Mouse (Mus musculus) kidney, adult 11 months (tissue): ENCODE measurements around the gene Slc12a8.

Experiments used
- DNase-seq: peaks from one replicate; pipeline ENCODE4 v3.0.0; 2022

Gene Slc12a8

DNA sequence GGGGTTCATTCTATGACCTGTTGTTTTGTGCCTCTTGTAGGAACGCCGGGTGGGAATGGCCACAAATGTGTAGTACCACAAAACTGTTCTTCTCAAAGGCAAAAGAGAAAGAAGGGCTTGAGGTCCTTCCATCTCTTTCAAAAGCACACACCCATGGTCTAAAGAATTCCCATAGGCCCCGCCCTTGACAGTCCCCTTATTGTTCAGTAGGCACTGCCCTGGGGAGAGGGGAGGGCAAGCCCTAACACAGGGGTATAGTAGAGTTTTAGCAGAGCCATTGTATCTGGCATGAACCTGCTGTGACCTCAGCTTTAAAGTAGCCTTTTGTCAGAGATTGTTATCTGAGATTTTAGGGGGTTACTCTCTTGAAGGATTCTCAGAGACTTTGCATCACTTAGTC is 98.9 kb downstream of the Slc12a8 start:
- no peak for DNase-seq

DNA sequence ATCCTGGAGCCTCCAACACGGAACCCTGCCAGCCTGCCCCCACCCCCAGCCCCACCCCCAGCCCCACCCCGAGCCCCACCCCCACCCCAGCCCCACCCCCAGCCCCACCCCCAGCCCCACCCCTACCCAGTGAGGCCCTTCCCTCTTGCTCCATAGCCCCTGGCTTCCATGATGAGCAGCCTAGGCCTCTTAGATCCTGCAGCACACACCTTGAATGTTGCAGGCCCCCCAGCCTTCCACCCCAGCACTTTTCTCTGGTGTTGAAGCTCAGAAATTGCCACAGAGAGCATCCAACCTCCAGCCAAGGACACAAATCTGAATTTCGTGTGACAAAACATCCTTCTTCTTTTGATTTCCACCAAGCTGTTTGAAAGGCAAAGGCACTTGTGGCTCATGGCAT is 104.7 kb downstream of the Slc12a8 start:
- DNase-seq: no peak

DNA sequence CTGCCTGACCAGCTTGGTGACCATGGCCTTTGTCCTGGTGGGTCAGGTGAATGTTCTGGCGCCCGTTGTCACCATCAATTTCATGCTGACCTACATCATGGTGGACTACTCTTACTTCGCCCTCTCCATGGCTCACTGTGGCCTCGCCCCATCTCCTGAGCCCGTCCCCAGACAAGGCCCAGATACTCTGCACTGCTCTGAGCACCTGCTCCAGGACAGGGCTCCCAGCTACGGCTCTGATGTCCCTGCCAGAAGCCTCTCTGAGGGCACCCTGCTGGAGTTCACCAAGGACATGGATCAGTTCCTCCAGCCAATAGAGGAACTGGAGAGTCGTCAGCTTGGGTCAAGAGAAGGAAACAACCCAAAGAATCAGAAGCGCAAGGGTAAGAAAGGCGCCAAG is 107.5 kb downstream of the Slc12a8 start:
- no peak for DNase-seq

DNA sequence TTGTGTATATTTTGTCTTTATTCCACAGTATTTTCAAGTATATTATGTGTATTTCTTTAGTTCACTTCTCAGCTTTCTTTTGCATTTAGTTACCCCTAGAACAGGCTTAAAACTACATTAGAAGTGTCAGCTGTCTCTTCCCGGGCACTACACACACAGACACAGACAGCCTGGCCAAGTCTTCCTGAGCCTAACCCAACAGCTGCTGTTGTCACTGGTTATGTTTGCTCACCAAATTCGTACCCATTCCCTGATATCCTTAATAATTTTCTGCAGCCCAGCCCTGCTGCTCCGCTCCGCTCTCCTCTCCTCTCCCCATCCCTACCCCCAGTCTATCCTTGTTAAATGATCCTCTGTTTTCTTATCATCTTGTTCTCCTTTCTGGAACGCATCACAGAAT is 112.4 kb downstream of the Slc12a8 start:
- DNase-seq: no peak

DNA sequence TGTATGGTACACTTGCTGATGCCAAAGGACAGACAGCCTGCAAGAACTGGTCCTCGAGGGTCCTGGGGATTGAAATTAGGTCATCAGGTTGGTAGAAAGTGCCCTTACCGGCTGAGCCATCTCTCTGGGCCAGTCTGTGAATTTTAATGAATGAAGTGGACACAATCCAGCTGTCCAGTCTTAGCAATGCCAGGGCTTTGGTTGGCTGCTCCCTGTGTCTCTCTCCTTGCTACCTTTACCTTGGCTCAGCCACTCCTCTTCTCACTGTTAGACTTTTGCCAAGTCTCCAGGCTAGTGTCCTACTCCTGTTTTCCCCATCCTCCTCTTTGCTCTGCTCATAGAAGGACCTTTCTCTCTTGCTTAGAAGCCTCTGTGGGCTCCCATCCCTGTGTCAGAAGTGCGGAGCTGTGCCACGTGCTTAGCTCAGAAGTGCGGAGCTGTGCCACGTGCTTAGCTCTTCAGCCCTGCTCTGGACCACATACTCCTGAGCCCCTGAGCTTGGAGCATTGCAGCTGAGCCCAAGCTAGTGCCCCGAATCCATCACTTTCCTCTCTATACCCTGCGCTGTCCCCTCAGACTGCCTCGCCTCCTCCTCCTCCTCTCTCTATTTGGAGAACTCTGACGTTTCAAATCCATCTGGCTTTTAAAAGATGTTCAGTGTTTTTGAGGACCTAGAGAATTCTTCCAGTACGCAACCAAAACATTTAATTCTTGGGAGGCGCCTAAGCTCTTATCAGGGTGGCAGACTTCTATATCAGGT is 118.9 kb downstream of the Slc12a8 start:
- no peak for DNase-seq

DNA sequence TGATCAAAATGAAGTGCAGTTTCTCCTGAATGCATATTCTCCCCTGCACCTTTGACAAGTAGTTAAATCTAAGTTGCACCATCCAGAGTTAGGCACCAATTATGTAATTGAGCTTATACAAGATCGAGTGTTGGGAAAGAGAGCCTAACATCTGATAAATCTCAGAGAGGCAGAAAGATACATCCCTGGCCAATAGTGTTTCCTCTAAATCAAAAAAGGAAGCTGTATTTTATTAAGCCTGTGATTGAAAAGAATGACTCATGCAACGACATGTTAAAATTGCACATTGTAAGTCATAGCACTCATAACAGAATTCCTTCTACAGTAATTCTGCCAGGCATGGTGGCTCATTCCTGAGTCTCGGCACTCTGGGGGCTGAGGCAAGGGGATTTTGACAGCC is 124.7 kb downstream of the Slc12a8 start:
- DNase-seq: no peak

DNA sequence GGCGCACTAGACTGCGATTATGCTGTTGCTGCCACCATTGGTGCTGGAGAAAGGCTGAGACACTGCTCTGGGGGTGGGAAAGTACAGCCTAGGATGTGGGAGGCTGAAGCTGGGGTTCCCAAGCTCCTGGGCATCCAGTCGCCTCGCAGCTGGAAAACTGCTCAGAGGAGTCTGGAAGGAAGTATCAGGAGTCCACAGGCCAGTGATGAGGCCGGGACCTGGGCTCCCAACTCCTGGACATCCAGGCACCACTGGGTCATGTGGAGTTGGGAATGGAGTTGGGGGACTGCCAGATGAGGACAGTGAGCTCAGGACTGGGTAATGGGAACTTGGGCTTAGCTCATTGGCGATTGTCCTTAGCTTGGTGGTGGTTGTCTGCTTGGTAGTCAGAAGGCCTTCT is 136.0 kb downstream of the Slc12a8 start:
- DNase-seq: no peak

DNA sequence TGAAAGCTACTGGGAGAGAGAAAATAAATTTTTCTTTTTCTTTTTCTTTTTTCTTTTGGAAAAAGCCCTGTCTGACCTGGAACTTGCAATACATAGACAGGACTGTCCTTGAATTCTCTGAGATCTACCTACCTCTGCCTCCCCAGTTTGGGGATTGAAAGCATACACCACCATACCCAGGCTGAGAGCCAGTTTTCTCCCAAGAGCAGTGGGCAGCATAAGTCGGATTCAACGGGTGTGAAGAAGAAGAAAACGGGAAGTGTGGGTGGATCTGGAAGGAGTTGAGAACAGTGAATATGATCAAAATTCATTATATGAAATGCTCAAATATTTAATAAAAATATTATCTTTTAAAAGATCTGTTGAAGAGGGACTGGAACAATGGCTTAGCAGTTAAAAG is 138.3 kb downstream of the Slc12a8 start:
- DNase-seq: no peak

DNA sequence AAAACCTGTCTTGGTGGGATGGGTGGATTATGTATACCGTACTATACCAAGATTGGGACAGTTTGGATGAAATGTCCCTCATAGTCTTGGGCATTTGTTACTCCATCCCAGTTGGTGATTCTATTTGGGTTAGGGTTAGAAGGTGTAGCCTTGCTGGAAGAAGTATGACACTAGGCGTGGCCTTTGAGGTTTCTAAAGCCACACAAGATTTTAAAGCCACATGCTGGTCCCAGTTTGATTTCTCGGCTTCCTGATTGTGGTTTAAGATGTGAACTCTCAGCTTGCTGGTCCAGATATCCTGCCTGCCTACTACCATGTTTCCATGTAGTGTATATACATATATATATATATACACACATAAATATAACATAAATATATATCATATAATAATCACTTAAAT is 140.1 kb downstream of the Slc12a8 start:
- DNase-seq: no peak

DNA sequence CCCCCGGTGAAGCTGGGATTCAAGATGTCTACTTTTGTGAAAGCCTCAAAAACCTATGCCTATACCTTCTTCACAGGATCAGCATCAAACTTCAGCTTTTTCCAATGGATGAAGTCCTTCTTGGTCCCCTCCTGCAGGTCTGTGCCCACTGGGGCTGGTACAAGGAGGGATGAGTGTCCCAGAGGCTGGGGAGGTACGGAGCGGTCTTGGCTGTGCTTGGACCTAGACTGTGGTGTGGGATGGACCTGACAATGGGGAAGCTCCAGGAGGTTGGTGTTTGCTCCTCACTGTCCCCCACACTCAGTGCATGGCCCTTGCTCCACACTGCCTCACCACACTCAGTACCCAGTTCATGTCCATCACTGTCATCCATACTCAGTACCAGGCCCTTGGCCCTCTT is 141.0 kb downstream of the Slc12a8 start:
- DNase-seq: no peak

DNA sequence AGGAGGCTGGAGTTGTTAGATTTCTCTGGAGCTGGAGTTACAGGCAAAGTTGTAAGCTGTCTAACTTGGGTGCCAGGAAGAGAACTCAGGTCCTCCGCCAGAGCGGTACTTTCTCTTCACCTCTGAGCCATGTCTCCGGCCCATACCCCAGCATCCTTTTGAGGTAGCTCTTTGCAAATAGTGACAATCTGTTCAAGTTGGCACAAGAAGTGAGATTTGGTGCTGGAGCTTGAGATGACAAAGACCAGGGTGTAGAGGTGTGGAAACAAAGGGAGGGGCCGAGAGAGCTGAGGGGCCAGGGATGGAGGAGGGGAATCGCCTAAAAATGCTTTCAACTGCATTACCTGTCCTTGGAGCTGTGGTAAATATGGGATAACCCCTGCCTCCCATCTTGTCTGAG is 142.4 kb downstream of the Slc12a8 start:
- no peak for DNase-seq

DNA sequence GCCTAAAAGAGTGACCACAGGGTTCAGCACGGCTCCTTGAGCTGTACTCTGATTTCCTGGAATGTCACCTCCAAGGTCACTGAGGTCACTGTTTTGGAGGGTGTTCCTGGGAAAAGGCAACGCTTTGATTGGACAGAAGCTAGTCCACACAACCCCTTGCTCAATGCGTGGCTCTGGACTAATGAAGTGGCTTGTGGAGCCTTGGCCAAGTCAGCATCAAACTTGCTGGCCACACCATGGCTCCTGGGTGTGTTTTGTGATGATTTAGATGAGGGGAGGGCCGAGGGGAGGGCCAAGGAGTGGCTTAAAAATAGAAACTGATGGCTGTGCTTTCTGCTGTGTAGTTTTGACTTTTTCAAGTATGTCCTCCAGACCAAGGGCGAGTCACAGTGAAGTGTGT is 143.0 kb downstream of the Slc12a8 start:
- peak; percentile 81 for DNase-seq

DNA sequence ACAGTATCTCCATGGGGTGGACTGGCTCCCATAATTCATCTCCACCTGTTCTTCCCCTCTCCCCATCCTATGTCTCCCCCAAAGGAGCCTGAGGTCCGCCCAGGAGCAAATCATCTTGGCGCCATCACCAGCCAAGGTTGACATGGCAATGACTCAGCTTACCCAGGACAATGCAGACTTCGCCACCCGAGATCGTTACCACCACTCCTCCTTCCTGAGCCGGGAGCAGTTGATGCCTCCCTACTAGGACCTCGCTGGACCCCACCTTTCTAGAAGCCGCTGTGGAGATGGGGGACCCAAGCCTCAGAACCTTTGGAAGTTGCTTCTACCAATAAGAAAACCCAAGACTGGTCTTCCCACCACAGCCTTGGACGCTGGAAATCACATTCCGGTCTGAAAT is 145.7 kb downstream of the Slc12a8 start:
- no peak for DNase-seq

DNA sequence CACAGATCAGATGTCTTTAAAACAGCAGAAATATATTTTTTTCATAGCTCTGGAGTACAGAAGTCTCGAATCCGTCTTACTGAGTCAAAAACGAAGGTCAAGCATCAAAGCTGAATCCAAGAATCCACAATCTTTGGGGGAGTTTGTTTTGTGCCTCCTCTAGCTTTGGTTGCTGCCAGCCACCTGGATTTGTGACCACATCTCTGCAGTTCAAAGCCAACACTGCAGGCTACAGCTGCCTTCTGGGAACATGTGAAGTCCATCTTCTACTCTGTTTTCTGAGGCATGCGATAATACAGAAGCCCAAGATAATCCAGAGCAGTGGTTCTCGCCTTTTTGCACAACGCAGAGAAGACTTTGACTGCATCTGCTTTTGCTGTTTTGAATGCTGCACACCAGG is 149.1 kb downstream of the Slc12a8 start:
- no peak for DNase-seq

DNA sequence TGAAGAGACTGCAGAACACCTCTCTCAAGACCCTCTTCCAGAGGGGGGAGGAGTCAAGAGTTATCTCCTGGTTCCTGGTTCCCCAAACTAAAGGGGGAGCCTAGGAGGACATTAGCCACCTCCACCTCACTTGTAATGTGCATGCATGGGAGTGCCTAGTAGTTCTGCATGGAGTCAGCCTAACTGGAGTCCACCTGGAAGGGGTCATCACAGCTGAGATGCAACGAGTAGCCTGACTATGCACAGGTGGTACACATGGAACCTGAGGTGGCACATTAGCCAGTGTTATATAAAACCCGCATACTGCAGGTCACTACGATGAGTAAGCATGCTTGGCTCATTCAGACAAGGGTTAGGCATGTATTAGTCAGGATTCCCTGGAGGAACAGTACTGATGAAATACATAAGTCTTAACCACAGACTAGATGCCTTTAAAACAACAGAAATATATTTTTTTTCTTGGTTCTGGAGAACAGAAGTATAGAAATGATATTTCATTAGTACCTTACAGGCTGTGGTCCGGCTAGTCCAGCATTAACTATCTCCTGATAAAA is 149.9 kb downstream of the Slc12a8 start:
- no peak for DNase-seq

DNA sequence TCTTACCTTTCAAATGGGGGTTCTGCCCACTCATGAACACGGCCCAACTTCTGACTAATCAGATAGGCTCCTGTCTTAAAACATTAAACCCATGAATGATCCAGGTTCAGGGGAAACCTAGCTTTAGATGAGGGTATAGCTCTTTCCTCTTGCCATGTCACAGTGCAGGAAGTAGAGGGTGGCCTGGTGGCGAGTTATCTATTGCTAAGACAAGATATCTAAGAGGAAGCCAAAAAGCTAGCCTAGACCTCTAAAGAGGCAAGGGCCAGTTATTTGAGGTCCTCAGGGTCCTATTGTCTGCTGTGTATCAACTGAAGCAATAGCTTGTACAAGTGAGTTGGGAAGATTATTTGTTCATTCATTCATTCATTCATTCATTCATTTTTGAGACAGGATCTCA is 151.3 kb downstream of the Slc12a8 start:
- no peak for DNase-seq

DNA sequence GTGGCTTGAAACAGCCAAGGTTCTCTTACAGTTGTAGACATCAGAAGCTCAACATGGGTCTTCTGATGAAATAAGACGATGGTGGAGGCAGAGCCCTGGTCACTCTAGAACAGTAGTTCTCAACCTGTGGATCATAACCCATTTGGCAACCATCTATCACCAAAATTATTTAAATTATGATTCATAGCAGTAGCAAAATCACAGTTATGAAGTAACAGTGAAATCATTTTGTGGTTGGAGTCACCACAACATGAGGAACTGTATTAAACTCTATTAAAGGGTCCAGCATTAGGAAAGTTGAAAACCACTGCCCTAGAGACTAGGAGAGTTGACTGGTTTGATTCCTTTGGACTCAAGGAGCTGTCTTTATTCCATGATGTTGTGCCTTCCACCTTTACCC is 151.9 kb downstream of the Slc12a8 start:
- no peak for DNase-seq

DNA sequence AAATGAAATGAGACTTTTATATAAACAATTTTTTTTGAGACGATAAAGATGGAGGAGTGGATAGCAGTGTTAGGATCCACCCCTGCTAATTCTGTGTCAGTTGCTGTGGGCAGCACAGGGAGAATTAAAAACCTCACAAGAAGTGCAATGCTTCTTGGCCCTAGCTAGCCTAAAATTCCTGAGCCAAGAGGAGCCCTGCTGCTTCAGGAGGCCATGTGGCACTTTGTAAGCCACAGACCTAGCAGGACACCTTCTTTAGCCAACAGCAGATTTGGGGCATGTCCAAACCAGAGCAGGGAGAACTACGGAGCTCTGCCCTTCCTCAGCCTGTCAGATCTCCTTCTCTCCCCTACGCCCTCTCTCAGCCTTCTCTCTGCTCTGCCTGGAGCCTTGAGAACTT is 153.2 kb downstream of the Slc12a8 start:
- no peak for DNase-seq

DNA sequence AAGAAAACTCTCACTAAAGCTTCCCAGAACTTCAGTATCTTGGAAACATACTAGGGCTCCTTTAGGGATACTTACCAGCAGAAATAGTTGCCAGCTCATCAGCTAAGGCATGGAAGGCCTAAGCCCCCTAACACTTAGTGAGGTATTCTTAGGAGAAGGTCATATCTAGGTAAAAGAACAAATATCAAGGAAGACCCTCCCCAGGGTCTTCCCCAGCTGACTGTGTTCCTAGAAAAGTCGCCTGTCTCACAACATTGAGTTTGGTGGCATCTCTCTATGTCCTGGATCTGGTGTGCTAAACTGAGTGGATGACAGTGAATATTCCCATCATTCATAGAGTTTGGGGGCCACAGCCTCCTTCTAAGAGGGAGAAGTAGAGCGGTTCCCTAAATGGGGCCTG is 153.8 kb downstream of the Slc12a8 start:
- DNase-seq: no peak

DNA sequence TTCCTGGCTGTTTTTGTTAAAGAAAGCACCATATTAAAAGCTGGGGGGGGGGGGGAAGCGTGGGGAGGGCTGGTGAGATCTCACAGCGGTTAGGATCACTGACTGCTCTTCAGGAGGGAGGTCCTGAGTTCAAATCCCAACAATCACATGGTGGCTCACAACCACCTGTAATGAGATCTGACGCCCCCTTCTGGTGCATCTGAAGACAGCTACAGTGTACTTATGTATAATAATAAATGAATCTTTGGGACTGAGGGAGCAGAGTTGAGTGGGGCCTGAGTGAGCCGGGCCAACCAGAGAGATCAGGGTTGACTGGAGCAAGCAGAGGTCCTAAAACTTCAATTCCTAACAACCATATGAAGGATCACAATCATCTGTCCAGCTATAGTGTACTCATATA is 155.1 kb downstream of the Slc12a8 start:
- no peak for DNase-seq

DNA sequence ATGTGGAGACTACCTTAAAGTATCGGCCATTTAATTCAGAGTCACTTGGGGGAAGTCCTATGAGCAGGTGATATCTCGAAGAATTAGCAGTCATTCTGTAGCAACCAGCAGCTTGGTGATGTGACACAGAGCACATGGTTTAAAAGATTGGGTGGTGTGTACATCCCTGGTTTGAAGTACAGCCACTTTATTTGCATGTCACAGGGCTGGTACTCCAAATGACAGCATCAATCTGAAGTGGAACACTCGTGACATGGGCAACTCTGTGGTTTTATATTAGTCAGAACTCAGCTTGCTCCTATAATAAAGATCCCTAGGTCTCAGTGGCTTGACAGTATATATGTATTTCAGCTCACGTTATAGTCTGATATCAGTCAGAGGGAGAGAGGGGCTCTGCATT is 155.5 kb downstream of the Slc12a8 start:
- DNase-seq: no peak

DNA sequence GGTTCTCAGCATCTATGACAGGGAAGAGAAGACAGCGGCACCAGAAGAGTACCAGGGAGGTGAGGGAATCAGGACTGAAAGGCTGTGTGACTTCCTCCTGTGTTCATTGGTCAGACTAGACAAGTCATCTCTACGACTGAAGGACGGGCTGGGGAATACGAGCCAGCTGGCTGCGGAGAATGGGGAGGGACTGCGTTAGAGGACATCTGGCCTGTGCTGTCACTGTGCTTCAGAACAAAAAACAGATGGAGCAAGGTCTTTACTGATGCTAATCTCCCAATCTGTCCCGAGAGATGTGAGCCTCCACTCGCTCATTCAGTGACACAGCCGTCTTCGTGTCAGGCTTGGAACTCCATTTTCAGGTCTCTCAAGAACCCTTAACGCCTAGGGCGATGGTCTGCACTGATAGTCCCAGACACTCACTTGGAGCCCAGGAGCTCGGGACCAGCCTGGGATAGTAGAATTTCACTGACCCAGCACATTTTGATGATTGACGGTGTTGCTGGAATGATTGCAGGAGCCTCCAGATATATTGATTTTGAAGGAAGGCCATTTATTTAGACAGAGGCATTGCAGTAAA is 156.5 kb downstream of the Slc12a8 start:
- DNase-seq: peak; percentile 40

DNA sequence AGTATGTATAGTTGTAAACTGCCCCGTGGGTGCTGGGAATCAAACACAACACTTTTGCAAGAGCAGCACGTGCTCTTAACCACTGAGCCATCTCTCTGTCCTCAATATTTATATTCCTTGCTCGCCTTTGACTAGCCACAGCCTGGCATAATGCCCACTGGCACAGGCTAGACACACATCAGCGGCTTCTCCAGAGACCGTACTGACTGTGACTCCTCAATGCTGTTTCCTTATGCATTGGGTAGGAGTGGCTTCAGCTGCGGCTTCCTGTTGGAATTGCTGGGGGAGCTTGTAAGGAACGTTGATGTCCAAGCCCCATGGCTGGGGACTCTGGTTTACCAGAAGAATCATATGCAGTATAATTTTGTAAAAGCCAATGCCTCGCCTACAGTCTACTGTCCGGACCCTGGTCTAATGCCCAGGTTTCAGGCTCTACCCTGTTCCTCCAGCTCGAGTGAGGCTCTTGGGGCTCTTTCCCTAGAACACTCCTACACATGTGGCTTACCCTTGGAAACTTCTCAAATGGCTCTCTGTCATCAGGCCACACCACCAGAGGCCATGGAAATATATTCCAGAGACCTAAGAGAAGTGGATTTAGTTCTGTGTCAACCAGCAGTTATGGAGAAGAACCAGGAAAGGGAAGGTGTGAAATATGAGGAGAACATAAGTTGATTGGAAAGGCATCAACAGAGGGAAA is 158.2 kb downstream of the Slc12a8 start:
- no peak for DNase-seq

DNA sequence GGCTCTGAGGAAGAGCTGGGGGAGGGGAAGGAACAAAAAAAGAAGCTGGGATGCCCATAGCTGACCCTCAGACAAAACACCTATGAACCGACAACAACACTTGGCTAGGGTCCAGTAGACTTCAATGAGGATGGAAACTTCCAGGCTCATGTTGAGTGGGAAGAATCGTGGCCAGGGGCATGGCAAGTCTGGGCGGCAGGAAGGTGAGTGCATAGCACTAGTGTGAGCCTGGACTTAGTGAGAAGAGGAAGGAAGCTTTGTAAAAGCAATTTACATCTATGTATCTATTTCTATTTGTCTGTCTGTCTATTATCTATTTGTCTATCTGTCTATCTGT is 158.7 kb downstream of the Slc12a8 start:
- DNase-seq: peak; percentile 52
